Mouse (Mus musculus) neural tube, embryonic 10.5 days (tissue): ENCODE results near the gene Gm17660.
A peak's percentile ranks its signal among the peaks of the same experiment; 100 is the strongest.

Experiments used
- DNase-seq: peaks from one replicate; pipeline ENCODE4 v3.0.0-alpha.2; 2017; ENCODE audit warnings: low spot score; ENCODE audit errors: extremely low spot score

Gene Gm17660

DNA sequence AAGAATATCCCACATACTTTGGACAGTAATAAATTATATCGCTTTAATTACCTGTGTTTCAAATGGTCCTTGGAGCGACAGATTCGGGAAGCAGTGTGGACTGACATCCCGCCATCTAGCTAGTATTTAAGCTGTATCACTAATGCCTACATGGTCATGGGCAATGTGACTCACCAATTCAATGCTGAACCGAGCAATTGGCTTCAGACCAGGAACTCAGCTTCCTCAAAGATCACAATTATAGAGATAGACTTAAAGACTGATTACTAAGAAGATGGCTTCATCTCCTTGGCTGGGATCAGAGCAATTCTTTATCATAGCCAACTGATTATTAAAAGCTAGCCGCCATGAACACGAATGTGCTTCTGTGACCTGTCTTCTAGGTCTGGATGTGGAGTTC, at the start of gene Gm17660:
Gm17660 (minus strand) TSS at position 101 of the 400 bp plus-strand sequence.
- DNase-seq, result no peak

DNA sequence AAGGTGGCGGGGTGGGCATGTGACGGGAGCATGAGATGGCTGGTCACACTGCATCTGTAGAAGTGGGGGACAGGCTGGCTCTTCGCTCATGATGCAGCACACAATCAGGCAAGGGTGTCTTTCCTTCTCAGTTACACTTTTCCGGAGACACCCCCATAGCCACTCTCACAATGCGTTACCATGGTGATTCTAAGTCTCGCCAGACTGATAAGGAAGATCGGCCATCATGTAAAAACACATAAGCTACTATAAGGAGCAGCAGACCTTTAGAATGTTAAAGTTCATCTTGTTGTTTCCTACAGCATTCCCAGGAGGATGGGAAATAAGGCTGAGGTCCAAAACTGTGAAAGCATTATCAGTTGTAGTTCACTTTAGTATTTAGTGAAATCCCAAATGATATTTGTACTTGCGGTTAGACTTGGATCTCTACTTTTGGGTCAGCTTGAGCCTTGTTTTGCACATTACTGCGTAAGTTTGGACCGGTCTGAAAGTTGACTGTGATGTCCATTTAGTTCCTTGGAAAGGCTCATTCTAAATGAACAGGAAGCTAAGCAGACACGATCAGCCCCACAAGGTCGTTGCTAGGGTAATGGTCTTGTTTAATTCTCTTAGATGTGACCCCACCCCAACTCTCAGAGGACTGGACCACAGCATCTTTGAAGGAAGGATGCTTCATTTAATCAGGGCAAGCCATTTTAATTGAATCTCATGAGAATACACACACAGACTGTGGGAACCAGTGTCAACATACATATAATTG, 49.3 kb upstream of the Gm17660 start:
- DNase-seq, result no peak

DNA sequence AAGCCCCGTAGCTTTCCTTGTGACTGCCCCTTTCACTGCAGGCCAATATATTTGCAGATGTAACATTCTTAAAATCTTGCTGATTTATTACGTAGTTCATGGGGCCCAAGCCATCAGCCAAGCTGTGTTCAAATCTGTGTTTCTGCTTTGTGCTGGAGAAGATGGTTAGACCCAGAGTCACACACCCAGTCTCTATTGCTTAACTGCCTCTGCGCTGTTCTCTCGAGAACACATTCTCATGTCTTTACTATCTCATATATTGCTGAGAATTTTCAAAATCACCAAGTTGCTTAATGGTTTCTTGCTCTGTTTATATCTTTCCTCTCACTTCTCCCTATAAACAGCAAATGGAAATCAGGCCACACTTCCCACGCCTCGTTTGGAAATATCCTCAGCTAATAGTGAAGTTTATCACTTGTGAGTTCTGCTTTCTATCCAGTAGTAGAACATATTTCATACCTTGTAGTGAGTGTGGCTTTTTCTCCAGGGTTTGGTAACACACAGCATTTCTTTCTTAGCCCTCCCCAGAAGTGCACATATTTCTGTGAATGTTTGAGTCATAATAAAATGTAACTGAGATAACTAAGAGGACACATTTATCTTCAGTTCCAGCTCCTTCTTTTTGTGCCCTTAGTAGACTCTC, 46.7 kb upstream of the Gm17660 start:
- DNase-seq, result no peak

DNA sequence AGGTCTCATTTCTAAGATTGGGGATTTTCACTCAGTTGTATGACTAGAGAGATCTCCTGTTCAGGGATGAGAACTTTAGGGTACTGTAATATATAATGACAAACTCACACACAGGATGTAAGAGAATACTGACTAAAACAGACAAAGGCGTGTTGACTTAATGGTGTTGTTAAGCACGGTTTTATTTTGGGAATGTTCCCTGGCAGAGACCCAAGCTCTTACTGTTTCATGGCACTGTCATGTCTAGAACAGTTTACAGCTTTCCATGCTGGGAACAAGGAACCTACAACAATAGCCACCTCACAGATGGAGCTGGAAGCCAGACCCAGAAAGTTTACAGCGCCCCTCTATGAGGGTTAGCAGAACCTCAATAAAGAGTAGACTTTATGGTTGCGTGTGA, 38.5 kb upstream of the Gm17660 start:
- no peak for DNase-seq

DNA sequence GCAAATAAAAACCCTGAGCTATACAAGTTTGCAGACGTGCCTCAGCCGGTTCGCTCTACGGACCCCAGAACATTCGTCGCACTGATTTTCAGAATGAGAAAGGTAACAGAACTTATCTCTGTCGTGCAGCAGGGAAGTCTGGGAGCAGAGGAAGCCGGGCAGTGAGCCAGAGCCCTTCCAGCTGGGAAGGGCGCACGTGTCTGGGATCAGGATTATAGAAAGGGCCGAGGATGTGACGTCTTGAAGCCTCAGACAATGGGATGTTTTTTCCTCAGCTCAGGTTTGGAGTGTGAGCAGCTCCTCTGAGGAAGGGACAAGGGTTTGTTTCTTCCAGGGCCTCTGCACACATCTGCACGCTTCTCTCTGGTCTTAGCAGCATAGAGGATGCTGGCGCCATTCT, 37.7 kb upstream of the Gm17660 start:
- no peak for DNase-seq

DNA sequence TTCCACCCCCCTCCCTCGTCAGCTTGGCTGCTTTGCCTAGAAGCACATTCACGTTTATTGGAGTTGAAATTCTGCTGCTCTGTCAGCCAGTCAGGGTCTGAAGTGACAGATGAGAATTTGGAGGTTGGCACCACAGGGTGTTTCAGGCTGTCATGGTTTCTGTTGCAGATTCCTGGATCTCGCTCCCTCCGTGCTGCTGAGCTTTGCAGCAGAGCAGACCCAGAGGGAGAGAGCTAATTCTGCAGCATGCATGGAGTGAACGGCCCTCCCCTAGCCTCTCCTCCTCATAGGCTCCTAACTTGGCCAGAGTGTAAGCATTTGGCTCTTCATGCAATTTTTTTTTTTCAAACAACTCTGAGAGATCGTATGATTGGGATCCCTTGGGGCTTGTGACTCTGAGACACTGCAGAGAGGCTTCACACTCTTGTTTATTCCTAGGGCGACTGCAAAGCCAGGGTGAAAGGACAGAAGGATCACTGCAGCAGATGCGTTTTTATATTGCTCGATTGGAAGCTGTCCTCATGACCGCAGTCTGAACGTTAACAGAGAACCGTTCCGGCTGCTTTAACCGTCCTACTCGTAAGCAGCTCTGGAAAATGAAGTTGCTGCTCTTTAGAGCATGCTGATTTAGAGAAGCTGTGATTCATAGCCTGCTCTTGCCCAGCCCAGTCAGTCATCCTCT, 36.2 kb upstream of the Gm17660 start, which contains the start of gene Sparcl1:
Sparcl1 (minus strand) TSS at position 243 of the 682 bp plus-strand sequence.
- peak; percentile 57 for DNase-seq

DNA sequence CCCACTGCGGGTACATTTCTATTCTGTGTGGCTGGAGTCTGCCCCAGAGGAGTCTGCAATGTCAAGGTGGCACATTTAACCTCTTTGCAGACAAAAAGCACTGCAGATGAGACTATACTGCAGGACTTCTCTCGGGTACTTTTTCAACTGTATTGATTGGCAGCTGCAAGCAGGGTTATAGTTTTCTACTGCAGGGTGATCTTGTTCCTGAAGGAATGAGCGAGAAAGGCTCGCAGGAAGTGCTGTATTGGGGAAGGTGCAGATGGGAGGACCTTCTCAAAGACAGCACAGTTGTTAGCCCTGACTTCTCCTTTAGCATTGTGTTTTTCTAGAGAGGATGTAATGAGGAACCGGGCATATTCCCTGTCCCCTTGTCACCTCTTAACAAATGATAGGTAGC, 35.1 kb upstream of the Gm17660 start:
- no peak for DNase-seq

DNA sequence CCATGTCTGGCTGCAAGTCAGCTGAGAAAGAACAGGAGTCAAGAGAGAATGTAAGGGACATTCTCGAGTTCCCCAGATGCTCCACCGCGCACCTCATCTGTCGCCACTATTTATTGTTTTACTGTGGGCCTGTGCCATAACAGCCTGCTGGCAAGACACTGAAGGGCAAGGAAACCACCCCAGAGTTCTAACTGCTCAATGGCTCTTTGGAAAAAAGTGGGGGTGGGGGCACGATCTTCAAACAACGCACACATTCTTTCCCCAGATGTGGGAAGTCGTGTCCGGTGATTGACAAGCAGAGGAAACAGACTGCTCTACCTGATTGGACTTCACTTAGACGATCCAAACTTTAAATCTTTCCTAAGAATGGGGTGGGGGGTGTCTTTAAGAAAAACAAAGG, 34.6 kb upstream of the Gm17660 start:
- peak; percentile 50 for DNase-seq

DNA sequence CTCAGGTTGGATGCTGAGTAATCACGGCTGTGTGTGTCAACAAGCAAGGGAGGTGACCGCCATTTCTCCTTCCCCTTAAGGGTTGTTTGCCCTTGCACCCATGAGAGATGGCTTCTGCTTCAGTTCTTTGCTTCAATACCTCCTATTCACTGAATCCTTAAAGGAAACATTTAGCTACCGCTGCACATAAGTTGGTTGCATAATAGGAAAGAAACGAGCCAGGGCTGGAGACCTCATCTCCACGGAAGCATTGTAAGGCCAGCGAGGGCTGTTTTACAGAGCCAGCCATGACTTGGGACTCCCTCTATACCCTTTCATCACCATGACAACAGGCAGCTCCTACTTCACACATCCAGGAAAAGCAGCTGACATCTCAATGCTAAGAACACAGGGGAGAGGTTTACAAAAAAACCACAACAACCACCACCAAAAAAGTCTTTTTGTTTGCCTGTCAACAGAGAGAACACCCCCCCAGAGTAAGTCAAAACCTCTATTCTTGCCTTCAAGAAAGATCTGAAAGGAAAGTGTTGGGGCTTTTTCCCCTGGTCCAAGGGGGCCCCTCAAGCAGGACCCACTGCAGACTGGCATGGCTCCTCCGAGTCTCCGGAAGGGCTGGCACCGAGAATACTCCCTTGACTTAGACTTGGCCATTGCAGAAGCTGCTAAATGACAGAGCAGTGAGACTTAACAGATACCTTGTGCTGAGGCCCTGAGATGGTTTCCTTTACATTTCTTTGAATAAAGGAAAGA, 32.9 kb upstream of the Gm17660 start:
- DNase-seq, result peak; percentile 51

DNA sequence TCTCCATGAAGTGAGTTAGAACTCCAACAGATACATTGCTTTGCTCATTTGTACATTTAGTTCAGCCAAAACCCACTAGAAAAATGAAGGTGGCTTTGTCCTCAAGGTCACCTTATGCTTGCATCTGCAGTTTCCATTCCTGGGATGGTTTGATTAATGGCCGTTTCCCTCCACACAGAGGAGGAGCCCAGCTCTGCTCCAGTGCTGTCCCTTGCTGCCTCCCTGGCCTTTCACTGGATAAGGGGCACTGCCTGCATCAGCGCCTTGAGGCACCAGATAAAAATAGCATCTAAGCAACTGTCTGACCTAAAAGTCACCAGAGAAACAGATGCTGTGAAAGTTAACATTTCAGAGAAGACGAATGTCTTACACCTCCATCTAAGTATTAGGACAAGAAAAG, 32.1 kb upstream of the Gm17660 start:
- peak; percentile 48 for DNase-seq

DNA sequence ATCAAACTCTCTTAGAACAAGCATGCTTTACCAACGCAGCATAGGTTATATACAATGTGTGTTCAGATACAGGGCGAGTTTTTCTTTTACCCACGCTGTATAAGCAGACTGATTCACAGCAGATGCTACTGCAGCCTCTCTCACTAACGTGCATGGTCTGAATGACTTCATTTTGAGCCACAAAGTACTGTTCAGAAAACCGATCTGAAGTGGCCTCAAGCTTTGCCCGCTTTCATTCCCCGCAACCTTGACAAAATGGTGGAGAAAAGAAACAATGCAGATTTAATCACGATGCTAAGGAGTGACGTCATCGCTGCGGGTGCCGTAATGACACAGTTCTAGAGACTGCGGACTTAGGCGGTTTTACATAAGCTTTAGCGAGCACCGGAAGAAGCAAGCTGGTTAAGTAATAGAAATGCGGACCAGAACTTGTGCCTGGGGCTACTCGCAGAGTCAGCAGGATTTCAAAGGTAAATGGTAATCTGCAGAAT, 31.5 kb upstream of the Gm17660 start:
- peak; percentile 58 for DNase-seq

DNA sequence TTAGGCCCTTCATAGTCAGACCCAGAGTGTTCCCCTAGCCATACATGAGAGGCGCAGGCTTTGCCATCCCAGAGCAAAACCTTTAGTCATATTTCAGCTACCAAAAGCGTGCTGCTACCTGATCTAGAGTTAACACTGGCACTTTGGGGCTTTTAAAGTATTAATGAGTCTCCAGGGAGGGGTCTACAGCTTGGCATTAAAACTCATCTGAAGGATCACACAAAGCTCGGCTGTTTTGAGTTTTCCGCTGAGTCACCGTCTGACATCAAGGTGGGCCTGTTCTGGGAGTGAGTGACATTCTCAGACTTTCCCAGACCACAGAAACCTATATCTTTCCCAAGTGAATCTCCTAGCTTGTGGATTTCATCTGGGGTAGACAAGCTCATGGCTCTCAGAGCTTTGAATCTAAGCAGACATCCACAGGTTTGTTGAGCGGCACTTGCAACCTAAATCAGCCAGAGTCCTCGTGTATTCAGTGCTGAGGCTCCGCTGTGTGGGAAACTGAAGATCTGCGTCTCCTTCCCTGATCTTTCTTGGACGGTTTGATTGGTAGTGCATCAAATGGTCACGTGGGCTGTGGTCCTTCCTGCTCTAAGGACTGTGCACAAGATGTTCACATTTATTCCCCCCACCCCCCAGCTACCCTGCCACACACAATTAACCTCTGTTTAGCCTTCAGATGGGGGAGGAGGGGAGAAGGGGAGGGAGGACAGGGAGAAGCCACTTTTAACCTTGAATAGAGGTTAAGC, 30.9 kb upstream of the Gm17660 start:
- DNase-seq, result peak; percentile 47

DNA sequence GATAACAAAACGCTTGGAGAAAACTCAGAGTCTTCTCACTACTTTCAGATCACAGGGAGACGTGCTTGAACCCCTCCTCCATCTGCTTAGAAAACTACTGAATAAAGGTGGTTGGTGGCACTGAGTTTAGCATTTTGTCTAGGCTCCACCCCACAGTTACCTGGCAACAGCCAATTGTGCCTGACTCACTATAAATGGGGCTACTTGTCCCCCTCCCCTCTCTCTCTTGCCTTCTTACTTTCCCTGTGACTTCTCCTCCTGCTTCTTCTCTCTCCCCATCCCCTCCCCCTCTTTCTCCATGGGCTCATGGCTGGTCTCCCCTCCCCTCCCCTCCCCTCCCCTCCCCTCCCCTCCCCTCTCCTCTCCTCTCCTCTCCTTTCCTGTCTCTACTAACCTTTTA, 26.7 kb upstream of the Gm17660 start:
- DNase-seq, result no peak

DNA sequence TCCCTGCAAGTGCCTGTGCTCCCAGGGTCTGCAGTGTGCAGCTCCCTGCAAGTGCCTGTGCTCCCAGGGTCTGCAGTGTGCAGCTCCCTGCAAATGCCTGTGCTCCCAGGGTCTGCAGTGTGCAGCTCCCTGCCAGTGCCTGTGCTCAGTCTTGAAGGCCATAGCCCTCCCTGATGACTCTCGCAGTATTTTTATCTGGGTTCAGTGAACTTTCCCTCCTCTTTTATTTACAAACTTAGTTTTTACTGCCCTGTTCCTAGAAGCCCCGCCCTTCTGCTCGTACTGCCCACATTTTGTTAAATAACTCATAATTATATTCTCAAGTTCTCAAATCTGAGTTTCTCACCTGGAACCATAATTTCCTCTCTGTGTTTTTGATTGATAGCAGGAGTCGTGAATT, 25.8 kb upstream of the Gm17660 start:
- DNase-seq, result no peak

DNA sequence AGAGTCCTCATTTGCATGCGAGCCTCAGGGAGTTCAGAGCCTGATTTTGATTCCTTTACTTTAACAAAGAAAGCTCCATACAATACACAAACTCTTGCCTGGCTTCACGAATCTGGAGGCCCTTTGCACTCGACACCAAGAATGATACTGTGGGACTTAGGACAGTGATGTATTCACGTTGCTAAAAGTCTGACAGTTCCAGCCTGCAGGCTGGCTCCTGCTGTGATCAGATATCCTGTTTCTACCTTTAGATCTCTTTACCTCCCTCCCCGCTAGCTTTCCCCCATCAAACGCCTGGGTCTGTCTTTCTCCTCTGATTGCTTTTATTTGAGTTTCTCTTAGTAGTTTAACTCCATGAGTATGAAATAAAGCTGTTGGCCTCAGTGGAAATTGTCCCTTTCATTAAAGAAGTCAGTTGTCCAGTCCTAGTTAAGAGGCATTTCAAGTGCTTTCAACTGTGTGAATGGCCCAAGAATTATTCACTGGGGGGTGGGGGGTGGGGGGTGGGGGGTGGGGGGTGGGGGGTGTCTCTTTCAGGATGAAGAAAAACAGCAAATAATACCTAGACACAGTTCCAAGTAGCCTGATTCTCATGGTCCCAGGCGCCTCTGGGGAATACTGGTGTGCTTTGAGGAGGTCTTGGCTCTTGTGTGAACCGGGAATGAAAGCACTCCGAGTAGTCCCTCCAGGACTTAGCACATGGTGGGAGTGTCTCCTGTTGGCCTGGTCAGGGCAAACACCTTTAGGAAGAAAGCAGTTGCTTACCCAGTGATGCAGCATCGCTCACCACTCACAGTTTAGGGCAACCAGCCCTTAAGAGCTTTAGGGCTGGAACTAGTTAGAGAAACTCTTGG, 24.5 kb upstream of the Gm17660 start:
- DNase-seq, result no peak

DNA sequence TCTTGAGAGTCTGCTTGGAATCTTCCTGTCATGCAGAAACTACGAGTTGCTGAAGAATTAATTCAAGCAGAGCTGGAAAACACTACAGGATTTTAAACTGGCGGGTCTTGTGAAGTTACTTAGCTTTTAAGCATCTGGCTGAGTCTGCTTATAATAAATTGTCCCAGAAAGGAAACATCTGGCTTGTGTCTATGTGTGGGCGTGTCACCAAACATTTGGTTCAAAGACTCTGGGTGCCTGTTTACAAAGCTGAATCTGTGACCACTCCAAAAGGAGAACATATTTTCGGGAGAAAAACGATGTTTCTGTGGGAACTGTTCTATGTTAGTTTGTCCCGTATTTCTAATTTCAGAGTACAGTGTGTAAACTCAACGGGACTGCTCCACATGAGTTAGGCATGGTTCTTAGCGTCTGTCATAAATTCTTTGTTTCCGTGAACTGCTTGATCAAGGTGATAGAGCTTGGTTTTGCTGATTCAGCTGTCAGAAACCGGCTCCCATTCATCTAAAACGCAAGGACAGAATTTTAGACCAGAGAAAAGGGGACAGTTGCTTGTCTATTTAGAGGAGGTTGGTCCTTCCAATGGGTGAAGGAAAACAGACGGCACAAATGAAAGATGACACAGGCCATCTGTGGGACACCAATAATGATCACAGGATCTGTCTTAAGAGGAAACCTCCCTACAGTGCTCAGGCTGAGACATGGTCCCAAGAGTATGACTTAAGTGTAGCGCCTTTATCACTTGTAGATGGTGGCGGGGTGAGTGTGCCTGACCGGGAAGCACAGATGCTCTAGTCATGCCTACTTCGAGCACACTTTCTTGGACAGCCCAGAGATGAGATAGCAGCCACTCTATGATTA, 18.9 kb upstream of the Gm17660 start:
- DNase-seq, result no peak

DNA sequence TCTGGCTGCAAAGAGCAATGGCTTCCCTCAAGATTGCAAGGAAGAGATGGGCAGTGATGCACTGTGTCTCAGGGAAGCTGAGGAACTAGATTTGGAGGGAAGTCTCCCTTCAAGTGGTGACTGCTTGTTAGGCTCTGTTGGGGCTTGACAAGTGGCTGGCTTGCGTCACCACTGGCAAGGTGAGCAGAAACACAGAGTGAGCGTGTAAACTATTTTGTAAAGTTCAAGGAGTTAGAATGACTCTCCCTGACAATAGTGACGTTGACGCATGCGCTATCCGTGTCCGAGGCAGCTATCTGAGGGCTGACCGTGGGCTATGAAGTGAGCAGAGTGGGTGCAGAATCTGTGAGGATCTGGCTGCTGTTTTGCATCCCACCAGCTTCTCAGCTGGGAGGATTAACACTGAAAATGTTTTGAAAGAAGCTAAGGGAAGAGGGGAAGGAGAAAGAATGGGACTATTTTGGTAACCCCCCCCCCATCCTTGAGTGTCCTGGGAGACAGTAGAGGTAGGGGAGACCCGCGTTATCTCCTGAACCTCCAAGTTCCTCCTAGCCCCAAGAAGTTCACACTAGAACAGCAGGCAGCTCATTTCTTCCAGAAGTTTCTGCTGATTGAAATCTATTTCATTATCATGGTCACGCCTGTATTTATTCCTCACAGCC, 18.1 kb upstream of the Gm17660 start:
- no peak for DNase-seq

DNA sequence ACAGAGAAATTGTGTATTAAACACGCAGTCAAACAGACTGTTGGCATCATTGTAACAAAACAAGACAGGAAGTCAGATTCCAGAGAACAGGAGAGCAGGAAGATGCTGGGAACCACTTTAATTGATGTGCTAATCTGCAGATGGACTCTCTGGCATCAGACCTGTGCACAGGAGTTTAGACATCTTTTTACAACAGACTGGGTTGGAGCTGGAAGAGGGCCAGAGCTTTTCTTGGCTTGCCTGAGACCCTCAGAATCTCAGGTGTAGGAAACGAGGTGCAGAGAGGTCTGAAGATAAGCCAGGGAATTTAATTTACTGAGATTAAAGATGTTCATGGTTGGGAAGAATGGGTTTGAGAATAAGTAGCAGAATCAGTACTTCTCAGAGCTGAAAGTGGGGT, 12.3 kb upstream of the Gm17660 start:
- DNase-seq, result no peak
